Mouse (Mus musculus) ES-E14 (cell line): Measurements from ENCODE around the gene Slc43a2. TPM values are rescaled to one million over a fixed set of nuclear protein-coding genes. Genes with fewer than 3 reads are reported as not detected.

ENCODE experiments used
- DNase-seq: peaks from one replicate; pipeline ENCODE4 v3.0.0-alpha.2; 2013; ENCODE audit warnings: low read depth, low spot score
- H3K27ac ChIP-seq: 2 replicates; pipeline ENCODE4 v1.5.1; 2012; ENCODE audit warnings: low read depth, mild to moderate bottlenecking, low read length, moderate library complexity, mixed read lengths; ENCODE audit not compliant: poor library complexity, insufficient read depth, severe bottlenecking
- H3K36me3 ChIP-seq: 2 replicates; pipeline ENCODE4 v1.6.1; 2012; ENCODE audit warnings: mild to moderate bottlenecking, low read length, moderate library complexity, mixed read lengths; ENCODE audit not compliant: control insufficient read depth, poor library complexity, insufficient read depth, severe bottlenecking
- H3K4me1 ChIP-seq, 2 experiments: fragments of 150-350 bp in 1 of 2; sonication (generic) in 1 of 2; 2 replicates each; pipeline ENCODE4 v1.6.1; 2012; ENCODE audit warnings: low read length in 2 of 2, mild to moderate bottlenecking in 1 of 2, mixed read lengths in 1 of 2; ENCODE audit not compliant: control insufficient read depth in 2 of 2, insufficient read depth in 2 of 2, poor library complexity in 1 of 2
- H3K4me3 ChIP-seq, 2 experiments: fragments of 150-350 bp in 1 of 2; sonication (generic) in 1 of 2; 2 replicates each; pipeline ENCODE4 v1.5.1; 2012; ENCODE audit warnings: low read length in 2 of 2, low read depth in 1 of 2, mild to moderate bottlenecking in 1 of 2, mixed read lengths in 1 of 2; ENCODE audit not compliant: insufficient read depth in 1 of 2, poor library complexity in 1 of 2, severe bottlenecking in 1 of 2
- H3K9ac ChIP-seq: 2 replicates; pipeline ENCODE4 v1.6.1; 2012; ENCODE audit warnings: low read depth, mild to moderate bottlenecking, low read length, mixed read lengths; ENCODE audit not compliant: poor library complexity, insufficient read depth, severe bottlenecking
- H3K9me3 ChIP-seq: fragments of 150-350 bp; sonication (generic); 2 replicates; pipeline ENCODE4 v1.6.1; 2012; ENCODE audit warnings: low read depth, mild to moderate bottlenecking, low read length; ENCODE audit not compliant: control insufficient read depth, insufficient read depth
- CHD2 ChIP-seq: IDR thresholded peaks from 2 replicates; pipeline ENCODE4 v1.6.1; 2014; ENCODE audit warnings: mild to moderate bottlenecking, low read depth, low read length, inconsistent platforms
- HCFC1 ChIP-seq: IDR thresholded peaks from 2 replicates; pipeline ENCODE4 v1.6.1; 2012; ENCODE audit warnings: low read length, inconsistent platforms, borderline replicate concordance; ENCODE audit not compliant: insufficient read depth
- MAFK ChIP-seq: IDR thresholded peaks from 2 replicates; pipeline ENCODE4 v1.6.1; 2014; ENCODE audit warnings: mild to moderate bottlenecking, low read depth, low read length, inconsistent platforms; ENCODE audit not compliant: insufficient read depth
- ZC3H11A ChIP-seq: IDR thresholded peaks from 2 replicates; pipeline ENCODE4 v1.6.1; 2012; ENCODE audit warnings: low read depth, mild to moderate bottlenecking, inconsistent platforms, low read length, borderline replicate concordance
- ZNF384 ChIP-seq: IDR thresholded peaks from 2 replicates; pipeline ENCODE4 v1.6.1; 2012; ENCODE audit warnings: low read depth, low read length, inconsistent platforms
- in situ Hi-C, 2 experiments: fragments of 600-800 bp; cut with MboI; formaldehyde crosslinking; loops; one replicate each; pipeline ENCODE4 v1.15.1; 2025; ENCODE audit warnings: low sequenced_read_pairs in 2 of 2, inconsistent platforms in 1 of 2; ENCODE audit not compliant: unreplicated experiment in 2 of 2
- total RNA-seq: library from RNA; depleted of rRNA; stranded (reverse); fragments of 300-350 nt; gene quantifications from 2 replicates; pipeline ENCODE4 v1.2.3, GENCODE M21; 2012

Gene Slc43a2
- total RNA-seq, 1 experiment = 24.8 TPM

GRCm38 (mm10) chr11:75544713-75545112 is 13.2 kb downstream of the Slc43a2 start:
- TF ChIP-seq ZC3H11A = no peak
- TF ChIP-seq ZNF384 = no peak
- no peak for TF ChIP-seq CHD2
- no peak for TF ChIP-seq MAFK
- TF ChIP-seq HCFC1 = no peak
- DNase-seq = no peak
- H3K9me3 ChIP-seq = no peaks in the 10 kb centered on the region
- in situ Hi-C loops = no loop called here
- no peak overlapping the region for H3K27ac ChIP-seq
- peaks cover 6% of the 10 kb centered on the region; the same call in 1 of the 2 replicates for H3K36me3 ChIP-seq
- no peak overlapping the region for H3K9ac ChIP-seq
- no peaks in the 10 kb centered on the region for H3K4me1 ChIP-seq
- H3K4me3 ChIP-seq = no peak overlapping the region

- Histone ChIP-seq H3K4me3 (no peak overlapping the region), H3K4me1 (no peaks in the 10 kb centered on the region), H3K9me3 (no peaks in the 10 kb centered on the region), H3K36me3 (peaks cover 2% of the 10 kb centered on the region; the same call in 1 of the 2 replicates), H3K9ac (no peak overlapping the region), H3K27ac (no peak overlapping the region)
- in situ Hi-C loops = no loop called here
- DNase-seq = no peak
- TF ChIP-seq CHD2 = no peak
- TF ChIP-seq ZC3H11A = no peak
- TF ChIP-seq ZNF384 = no peak
Measured at GRCm38 (mm10) chr11:75546057-75546456, 14.6 kb downstream of the Slc43a2 start.

GRCm38 (mm10) chr11:75549658-75550111 is 18.2 kb downstream of the Slc43a2 start:
- TF ChIP-seq HCFC1 (no peak), MAFK (no peak), ZC3H11A (no peak)
- H3K27ac ChIP-seq = no peak overlapping the region
- no peak for DNase-seq
- H3K4me3 ChIP-seq = no peak overlapping the region
- peaks cover under 1% of the 10 kb centered on the region; the same call in 1 of the 2 replicates for H3K36me3 ChIP-seq
- H3K9me3 ChIP-seq = no peaks in the 10 kb centered on the region
- no peak overlapping the region for H3K9ac ChIP-seq
- in situ Hi-C loops = no loop called here
- peaks cover 4% of the 10 kb centered on the region in 2 experiments; a peak in 2 of 4 replicates for H3K4me1 ChIP-seq

- no peak overlapping the region for H3K9ac ChIP-seq
Measured at GRCm38 (mm10) chr11:75550200-75550946, 18.9 kb downstream of the Slc43a2 start.

More at GRCm38 (mm10) chr11:75550200-75550946, 18.9 kb downstream of the Slc43a2 start:
- DNase-seq = no peak
- H3K36me3 ChIP-seq = no peaks in the 10 kb centered on the region; the same call in 1 of the 2 replicates
- in situ Hi-C loops = no loop called here
- no peak overlapping the region for H3K27ac ChIP-seq
- H3K4me3 ChIP-seq = no peak overlapping the region
- TF ChIP-seq MAFK (no peak), CHD2 (no peak), ZNF384 (no peak), ZC3H11A (no peak), HCFC1 (no peak)
- H3K9me3 ChIP-seq = no peaks in the 10 kb centered on the region
- peaks cover 4% of the 10 kb centered on the region in 2 experiments; a peak in 2 of 4 replicates for H3K4me1 ChIP-seq
